Mouse (Mus musculus): ENCODE data around the gene Hist1h4d. TPM values are rescaled to one million over a fixed set of nuclear protein-coding genes. Genes with fewer than 3 reads are reported as not detected.
"Not testable (repeated sequence)": the region's sequence is repeated elsewhere in the genome, so short reads cannot be mapped to it uniquely, and the experiment has no call there.

Hist1h4d gene
- polyA plus RNA-seq, 1 experiment from 2014 or later = 106 TPM

DNA sequence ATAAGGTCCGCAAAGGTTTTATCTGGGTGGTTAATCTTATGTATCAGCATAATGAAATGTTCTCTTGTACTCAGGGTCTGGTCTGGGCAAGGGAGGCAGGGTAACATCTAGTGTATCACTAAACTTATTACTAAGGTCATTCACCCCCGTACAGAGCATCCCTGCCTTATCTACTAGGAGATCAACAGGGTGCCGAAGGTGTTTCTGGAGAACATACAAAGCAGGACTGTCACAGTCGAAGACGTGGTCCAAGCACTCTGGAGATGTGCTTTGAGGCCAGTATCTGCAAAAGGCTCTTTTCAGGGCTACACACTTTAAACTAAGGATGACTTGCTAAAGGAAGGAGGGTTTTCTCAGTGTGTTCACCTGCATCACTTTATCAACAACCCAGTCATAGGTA, 34.7 kb upstream of the Hist1h4d start:
- DNase-seq (ENCODE audit: low spot score) (no peak), ATAC-seq (no peak)
- 78% methylated on average over 5 of the region's 5 CpGs for WGBS
- Histone ChIP-seq H3K36me3 (ENCODE audit: control insufficient read depth, insufficient read depth, low read length) (no peaks in the 10 kb centered on the region), H3K27ac (ENCODE audit: low read depth, low read length) (no peak overlapping the region), H3K4me1 (ENCODE audit: control insufficient read depth, insufficient read depth, low read length) (peaks cover 4% of the 10 kb centered on the region; the same call in 1 of the 2 replicates), H3K9me3 (replicated peaks; ENCODE audit: control insufficient read depth, low read length) (no peaks in the 10 kb centered on the region), H3K9ac (ENCODE audit: low read length) (no peak overlapping the region), H3K27me3 (replicated peaks; ENCODE audit: control insufficient read depth, insufficient read depth, low read length) (no peaks in the 10 kb centered on the region), H3K4me3 (ENCODE audit: low read depth, low read length) (no peak overlapping the region), H3K4me2 (ENCODE audit: low read length) (no peak overlapping the region)

DNA sequence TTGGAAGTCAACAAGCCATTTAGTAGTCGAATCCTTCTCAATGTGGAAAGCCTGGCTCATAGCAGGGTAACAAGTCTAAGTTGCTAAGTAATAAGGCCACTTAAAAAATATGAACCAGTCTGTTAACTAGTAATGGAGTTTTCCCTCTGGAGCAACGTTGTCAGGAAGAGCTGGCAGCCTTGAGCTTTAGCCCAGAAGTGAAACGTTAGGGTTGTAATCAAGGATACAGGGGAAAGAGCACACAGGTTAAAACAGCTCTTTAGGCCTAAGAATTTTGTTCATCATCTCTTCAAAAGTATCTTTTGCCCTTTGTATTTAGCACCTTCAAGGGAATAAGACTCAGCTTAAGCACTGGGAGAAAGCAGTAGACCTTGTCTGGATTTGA, 30.6 kb upstream of the Hist1h4d start:
- peak overlapping the region; percentile 83 for H3K27ac ChIP-seq (ENCODE audit: low read depth, low read length)
- peak overlapping the region; percentile 60 for H3K9ac ChIP-seq (ENCODE audit: low read length)
- ATAC-seq (no peak), DNase-seq (ENCODE audit: low spot score) (no peak)
- H3K27me3 ChIP-seq (replicated peaks; ENCODE audit: control insufficient read depth, insufficient read depth, low read length) = no peaks in the 10 kb centered on the region
- 7% methylated on average over 3 of the region's 3 CpGs for WGBS
- H3K4me2 ChIP-seq (ENCODE audit: low read length) = peak overlapping the region; percentile 54
- peaks cover 6% of the 10 kb centered on the region; the same call in 1 of the 2 replicates for H3K4me1 ChIP-seq (ENCODE audit: control insufficient read depth, insufficient read depth, low read length)
- peak overlapping the region; percentile 37 for H3K4me3 ChIP-seq (ENCODE audit: low read depth, low read length)
- no peaks in the 10 kb centered on the region for H3K9me3 ChIP-seq (replicated peaks; ENCODE audit: control insufficient read depth, low read length)
- no peaks in the 10 kb centered on the region for H3K36me3 ChIP-seq (ENCODE audit: control insufficient read depth, insufficient read depth, low read length)

DNA sequence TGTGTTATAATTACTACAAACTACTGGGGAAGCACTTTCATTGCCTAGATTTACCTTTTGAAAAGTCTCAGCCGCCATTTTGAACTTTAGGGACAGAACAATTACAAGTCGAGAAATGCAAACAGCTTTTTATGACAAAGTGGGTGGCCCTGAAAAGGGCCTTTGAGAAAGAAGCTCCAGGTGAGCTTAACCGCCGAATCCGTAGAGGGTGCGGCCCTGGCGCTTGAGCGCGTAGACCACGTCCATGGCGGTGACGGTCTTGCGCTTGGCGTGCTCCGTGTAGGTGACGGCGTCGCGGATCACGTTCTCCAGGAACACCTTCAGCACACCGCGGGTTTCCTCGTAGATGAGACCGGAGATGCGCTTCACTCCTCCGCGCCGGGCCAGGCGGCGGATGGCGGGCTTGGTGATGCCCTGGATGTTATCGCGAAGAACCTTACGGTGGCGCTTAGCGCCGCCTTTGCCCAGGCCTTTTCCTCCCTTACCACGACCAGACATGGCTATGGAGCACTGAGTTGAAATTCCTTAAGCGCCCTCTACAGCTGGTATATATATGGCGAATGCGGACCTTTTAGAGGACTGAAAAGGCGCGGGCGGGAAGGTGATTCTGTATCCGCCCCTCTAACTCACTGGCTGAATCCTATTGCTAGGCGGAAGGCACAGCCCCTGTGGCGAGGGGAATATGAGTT, 30.1 kb upstream of the Hist1h4d start, which contains the start of gene Hist1h4f:
Hist1h4f (minus strand) TSS at position 503 of the 689 bp plus-strand sequence.
- H3K27me3 ChIP-seq (replicated peaks; ENCODE audit: control insufficient read depth, insufficient read depth, low read length); H3K36me3 ChIP-seq (ENCODE audit: control insufficient read depth, insufficient read depth, low read length); H3K4me1 ChIP-seq (ENCODE audit: control insufficient read depth, insufficient read depth, low read length); H3K9me3 ChIP-seq (replicated peaks; ENCODE audit: control insufficient read depth, low read length): not testable (repeated sequence)
- ATAC-seq (peak; percentile 87), DNase-seq (ENCODE audit: low spot score) (peak; percentile 97)
- H3K4me3 ChIP-seq (ENCODE audit: low read depth, low read length) = peak within 1 kb of the TSS; percentile 37
- peak within 1 kb of the TSS; percentile 60 for H3K9ac ChIP-seq (ENCODE audit: low read length)
- peak within 1 kb of the TSS; percentile 54 for H3K4me2 ChIP-seq (ENCODE audit: low read length)
- under 1% methylated on average over 47 of the region's 47 CpGs for WGBS
- H3K27ac ChIP-seq (ENCODE audit: low read depth, low read length) = peak within 1 kb of the TSS; percentile 83

DNA sequence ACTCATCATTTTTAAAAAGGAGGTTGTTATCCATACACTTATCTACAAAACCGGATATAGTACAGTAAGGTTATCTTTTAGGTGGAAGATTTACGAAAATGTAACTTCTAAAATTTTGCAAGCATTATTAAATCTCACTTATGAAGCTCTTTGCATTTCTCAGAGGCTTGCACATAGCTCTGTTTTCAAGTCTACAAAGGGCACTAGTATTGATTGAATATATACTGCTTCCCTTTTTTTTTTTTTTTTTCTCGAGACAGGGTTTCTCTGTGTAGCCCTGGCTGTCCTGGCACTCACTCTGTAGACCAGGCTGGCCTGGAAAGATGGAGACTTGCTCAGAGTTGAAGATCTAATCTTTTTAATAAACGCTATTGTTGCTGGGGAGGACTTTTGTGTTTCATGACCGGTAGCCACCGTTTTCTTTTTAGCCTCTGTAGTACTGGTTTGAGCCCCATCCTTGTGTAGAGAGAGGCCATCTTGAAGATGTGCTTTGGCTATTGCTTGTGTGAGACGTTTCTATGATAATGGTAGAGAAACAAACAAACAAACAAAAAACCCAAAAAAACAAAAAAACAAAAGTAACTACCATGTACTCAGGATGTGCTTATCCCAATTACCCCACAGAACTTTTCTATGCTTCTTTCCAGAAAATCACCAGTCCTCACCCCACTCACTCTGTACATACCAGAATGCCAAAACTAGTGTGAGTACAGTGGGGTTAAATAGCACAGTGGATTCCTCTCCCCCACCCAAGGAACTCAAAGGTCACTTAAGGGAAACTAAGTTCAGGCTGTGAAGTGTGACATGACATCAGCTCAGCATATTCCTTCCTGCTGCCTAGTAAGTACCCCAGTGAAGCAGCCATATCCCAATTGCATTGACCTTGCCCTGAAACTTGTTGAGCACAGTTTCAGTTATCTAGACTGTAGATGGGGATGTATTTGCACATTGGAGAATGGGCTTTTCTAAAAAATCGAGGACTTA, 29.2 kb upstream of the Hist1h4d start:
- Histone ChIP-seq H3K36me3 (ENCODE audit: control insufficient read depth, insufficient read depth, low read length) (no peaks in the 10 kb centered on the region), H3K27me3 (replicated peaks; ENCODE audit: control insufficient read depth, insufficient read depth, low read length) (no peaks in the 10 kb centered on the region), H3K9me3 (replicated peaks; ENCODE audit: control insufficient read depth, low read length) (no peaks in the 10 kb centered on the region), H3K4me3 (ENCODE audit: low read depth, low read length) (peak overlapping the region; percentile 37), H3K4me2 (ENCODE audit: low read length) (peak overlapping the region; percentile 54), H3K27ac (ENCODE audit: low read depth, low read length) (peak overlapping the region; percentile 83), H3K4me1 (ENCODE audit: control insufficient read depth, insufficient read depth, low read length) (peaks cover 12% of the 10 kb centered on the region; the same call in 1 of the 2 replicates), H3K9ac (ENCODE audit: low read length) (peak overlapping the region; percentile 60; the same call in 1 of the 2 replicates)
- DNase-seq (ENCODE audit: low spot score) = no peak
- no peak for ATAC-seq
- 51% methylated on average over 8 of the region's 8 CpGs for WGBS

DNA sequence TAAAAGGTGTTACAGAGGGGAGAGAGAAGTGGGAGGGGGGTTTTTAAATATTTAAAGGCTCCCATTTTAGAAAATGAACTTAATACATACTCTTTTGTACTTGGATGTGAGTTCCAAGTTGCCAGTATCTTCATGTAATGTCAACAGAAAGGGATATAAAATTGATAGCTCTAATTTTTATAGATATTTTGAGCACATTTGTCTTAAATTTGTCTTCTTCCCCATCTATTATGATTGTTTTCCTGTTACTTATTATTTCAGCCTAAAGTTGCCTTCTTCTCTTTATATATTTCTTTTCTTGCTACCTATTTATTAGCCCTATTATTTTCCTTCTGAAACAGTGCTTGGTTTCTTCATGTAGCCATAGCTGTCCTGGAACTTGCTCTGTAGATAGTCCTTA, 28.4 kb upstream of the Hist1h4d start, which contains the start of gene Hist1h1d:
Hist1h1d (plus strand) TSS at position 301 of the 400 bp plus-strand sequence.
- no peak for ATAC-seq
- no peaks in the 10 kb centered on the region for H3K36me3 ChIP-seq (ENCODE audit: control insufficient read depth, insufficient read depth, low read length)
- H3K4me3 ChIP-seq (ENCODE audit: low read depth, low read length) = peak within 1 kb of the TSS; percentile 37; the same call in 1 of the 2 replicates
- peak within 1 kb of the TSS; percentile 95 for H3K27ac ChIP-seq (ENCODE audit: low read depth, low read length)
- no peaks in the 10 kb centered on the region for H3K9me3 ChIP-seq (replicated peaks; ENCODE audit: control insufficient read depth, low read length)
- DNase-seq (ENCODE audit: low spot score) = no peak
- peak within 1 kb of the TSS; percentile 94 for H3K4me2 ChIP-seq (ENCODE audit: low read length)
- H3K4me1 ChIP-seq (ENCODE audit: control insufficient read depth, insufficient read depth, low read length) = peaks cover 12% of the 10 kb centered on the region; the same call in 1 of the 2 replicates
- H3K27me3 ChIP-seq (replicated peaks; ENCODE audit: control insufficient read depth, insufficient read depth, low read length) = no peaks in the 10 kb centered on the region
- H3K9ac ChIP-seq (ENCODE audit: low read length) = no peak within 1 kb of the TSS; the same call in 1 of the 2 replicates

DNA sequence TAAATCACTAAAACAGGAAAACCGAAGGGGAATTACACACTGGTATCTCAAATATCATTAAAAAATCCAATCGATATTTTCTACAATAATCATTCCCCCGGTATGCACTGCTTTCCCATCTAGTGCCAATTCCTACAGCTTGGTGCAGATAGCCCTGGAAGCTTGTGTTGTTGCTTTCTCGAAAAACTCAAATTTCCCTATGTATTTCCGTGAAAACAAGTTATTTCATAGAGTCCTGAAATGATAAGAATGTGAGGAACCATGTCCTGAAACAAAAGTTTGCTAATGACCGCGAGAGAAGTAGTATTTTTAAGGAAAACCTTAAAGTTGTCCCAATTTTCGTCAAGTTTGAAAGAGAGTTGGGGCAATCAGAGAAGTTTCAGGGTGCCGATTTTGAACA, 27.0 kb upstream of the Hist1h4d start:
- no peak for DNase-seq (ENCODE audit: low spot score)
- Histone ChIP-seq H3K27me3 (replicated peaks; ENCODE audit: control insufficient read depth, insufficient read depth, low read length) (no peaks in the 10 kb centered on the region), H3K4me3 (ENCODE audit: low read depth, low read length) (peak overlapping the region; percentile 53; the same call in 1 of the 2 replicates), H3K4me2 (ENCODE audit: low read length) (peak overlapping the region; percentile 94), H3K4me1 (ENCODE audit: control insufficient read depth, insufficient read depth, low read length) (peaks cover 12% of the 10 kb centered on the region; the same call in 1 of the 2 replicates), H3K27ac (ENCODE audit: low read depth, low read length) (peak overlapping the region; percentile 95), H3K9me3 (replicated peaks; ENCODE audit: control insufficient read depth, low read length) (no peaks in the 10 kb centered on the region), H3K36me3 (ENCODE audit: control insufficient read depth, insufficient read depth, low read length) (no peaks in the 10 kb centered on the region), H3K9ac (ENCODE audit: low read length) (peak overlapping the region; percentile 88)
- 22% methylated on average over 9 of the region's 9 CpGs for WGBS
- no peak for ATAC-seq

DNA sequence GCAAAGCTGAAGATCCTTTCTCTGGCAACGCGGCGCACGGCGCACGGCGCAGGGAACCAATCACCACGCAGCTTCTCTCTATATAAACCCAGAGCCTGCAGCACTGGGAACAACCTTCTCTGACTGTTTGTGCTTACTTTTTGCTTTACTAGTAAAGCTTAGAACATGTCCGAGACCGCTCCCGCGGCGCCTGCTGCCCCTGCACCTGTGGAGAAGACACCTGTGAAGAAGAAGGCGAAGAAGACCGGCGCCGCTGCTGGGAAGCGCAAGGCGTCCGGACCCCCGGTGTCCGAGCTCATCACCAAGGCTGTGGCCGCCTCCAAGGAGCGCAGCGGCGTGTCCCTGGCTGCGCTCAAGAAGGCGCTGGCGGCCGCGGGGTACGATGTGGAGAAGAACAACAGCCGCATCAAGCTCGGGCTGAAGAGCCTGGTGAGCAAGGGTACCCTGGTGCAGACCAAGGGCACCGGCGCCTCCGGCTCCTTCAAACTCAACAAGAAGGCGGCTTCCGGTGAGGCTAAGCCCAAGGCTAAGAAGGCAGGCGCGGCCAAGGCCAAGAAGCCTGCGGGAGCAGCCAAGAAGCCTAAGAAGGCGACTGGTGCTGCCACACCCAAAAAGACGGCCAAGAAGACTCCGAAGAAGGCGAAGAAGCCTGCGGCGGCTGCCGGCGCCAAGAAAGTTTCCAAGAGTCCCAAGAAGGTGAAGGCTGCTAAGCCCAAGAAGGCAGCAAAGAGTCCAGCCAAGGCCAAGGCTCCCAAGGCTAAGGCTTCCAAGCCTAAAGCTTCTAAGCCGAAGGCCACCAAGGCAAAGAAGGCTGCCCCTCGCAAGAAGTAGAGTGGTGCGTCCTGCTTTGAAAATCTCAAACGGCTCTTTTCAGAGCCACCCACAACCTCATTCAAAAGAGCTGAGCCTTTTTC, 26.2 kb upstream of the Hist1h4d start:
- no peaks in the 10 kb centered on the region for H3K9me3 ChIP-seq (replicated peaks; ENCODE audit: control insufficient read depth, low read length)
- H3K27ac ChIP-seq (ENCODE audit: low read depth, low read length) = peak overlapping the region; percentile 95
- peak overlapping the region; percentile 88 for H3K9ac ChIP-seq (ENCODE audit: low read length)
- ATAC-seq (peak; percentile 86), DNase-seq (ENCODE audit: low spot score) (peak; percentile 94)
- H3K27me3 ChIP-seq (replicated peaks; ENCODE audit: control insufficient read depth, insufficient read depth, low read length) = no peaks in the 10 kb centered on the region
- H3K36me3 ChIP-seq (ENCODE audit: control insufficient read depth, insufficient read depth, low read length) = no peaks in the 10 kb centered on the region
- H3K4me3 ChIP-seq (ENCODE audit: low read depth, low read length) = peak overlapping the region; percentile 53
- peaks cover 12% of the 10 kb centered on the region; the same call in 1 of the 2 replicates for H3K4me1 ChIP-seq (ENCODE audit: control insufficient read depth, insufficient read depth, low read length)
- H3K4me2 ChIP-seq (ENCODE audit: low read length) = peak overlapping the region; percentile 94
- WGBS = under 1% methylated on average over 52 of the region's 54 CpGs

DNA sequence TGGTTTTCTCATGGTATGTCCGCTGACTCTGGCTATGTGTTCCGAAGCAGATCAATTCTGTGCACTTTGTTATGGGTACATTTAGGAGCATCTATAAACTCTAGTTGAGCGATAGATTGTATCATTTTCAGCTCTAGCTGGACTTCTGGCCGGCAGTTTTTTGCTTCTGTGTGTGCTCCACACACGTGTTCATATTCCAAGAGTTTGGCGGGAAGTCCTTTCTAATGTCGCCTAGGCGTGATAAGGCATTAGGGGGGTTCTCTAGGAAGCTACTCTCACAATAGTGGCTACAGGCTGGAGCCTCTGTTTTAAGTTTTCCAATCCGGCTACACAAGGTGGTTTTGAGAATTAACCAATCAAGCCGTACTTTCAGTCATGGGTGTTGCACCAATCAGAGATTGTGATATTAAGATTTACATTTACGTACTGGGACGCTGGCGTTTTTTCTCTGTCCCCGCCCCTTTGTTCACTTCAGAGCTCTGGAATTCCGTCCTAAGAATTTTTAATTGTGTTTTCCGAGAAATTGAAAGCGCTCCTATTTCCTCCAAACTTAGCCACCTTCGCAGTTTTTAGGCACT, 25.5 kb upstream of the Hist1h4d start:
- peak overlapping the region; percentile 94 for H3K4me2 ChIP-seq (ENCODE audit: low read length)
- H3K4me1 ChIP-seq (ENCODE audit: control insufficient read depth, insufficient read depth, low read length) = 0 out of 2 replicates have a peak, but pooled peaks cover 8% of the 10 kb centered on the region
- peak overlapping the region; percentile 88 for H3K9ac ChIP-seq (ENCODE audit: low read length)
- H3K27me3 ChIP-seq (replicated peaks; ENCODE audit: control insufficient read depth, insufficient read depth, low read length) = no peaks in the 10 kb centered on the region
- peak overlapping the region; percentile 53 for H3K4me3 ChIP-seq (ENCODE audit: low read depth, low read length)
- no peaks in the 10 kb centered on the region for H3K9me3 ChIP-seq (replicated peaks; ENCODE audit: control insufficient read depth, low read length)
- H3K27ac ChIP-seq (ENCODE audit: low read depth, low read length) = peak overlapping the region; percentile 95
- H3K36me3 ChIP-seq (ENCODE audit: control insufficient read depth, insufficient read depth, low read length) = no peaks in the 10 kb centered on the region
- ATAC-seq (peak; percentile 76), DNase-seq (ENCODE audit: low spot score) (peak; percentile 98)
- WGBS = 0% methylated on average over 18 of the region's 18 CpGs

Data from forebrain, embryonic 14.5 days (tissue).